Mouse (Mus musculus): ENCODE results near the gene Tnpo1.

Gene Tnpo1

DNA sequence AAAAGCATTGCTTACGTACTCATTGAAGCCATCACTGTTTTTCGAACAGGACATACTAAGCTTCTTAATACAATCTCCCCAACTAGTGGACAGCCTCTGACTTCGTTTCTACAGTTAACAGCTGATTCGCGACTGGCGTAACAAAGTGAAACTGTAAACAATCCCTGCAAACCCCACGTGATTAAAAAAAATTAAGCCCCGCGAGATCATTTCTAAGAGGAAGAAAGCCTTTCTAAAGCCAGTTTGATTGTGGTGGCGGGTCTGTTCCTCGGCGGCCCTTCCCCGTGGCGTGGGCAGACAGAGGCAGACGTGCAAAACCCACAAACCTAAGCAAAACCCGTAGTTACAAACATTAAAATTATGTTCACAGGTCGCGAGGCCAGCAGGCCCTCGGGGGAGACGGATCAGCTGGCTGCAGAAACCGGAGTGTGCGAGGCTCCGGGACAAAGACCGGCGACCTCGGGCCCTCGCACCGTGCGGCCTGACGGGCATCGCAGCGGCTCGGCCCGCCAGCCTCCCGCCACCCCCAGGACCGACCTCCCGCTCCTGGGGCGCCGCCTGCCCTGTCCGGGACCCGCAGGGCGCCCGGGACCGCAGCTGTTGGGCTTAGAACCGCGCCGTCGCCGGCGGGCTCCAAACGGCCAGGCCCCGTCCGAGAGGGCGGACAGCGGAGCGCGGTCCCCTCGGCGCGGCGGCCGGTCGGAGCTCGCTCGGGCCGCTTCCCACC, 535 bp downstream of the Tnpo1 start:
- peak; percentile 46 for DNase-seq (ENCODE audit: low read depth, low spot score)

GRCm38 (mm10) chr13:98924897-98925485, 1.2 kb downstream of the Tnpo1 start:
- DNase-seq (ENCODE audit: low read depth, low spot score) = no peak

DNA sequence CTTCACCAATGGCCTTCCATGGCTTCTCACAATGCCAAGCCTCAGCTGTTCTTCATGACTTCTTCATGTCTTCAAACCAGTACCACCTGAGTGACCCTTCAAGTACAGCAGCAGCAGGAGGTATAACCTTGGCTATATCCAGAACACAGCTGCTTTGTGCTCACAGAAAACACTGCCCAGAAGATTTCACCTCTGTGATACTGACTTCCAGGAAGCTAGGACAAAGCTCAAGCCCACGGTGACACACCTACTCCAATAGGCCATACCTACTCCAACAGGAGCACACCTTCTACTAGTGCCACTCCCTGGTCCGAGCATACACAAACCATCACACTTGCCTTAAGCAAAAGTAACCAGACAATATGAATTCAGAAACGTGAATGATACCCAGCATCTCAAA, 3.4 kb downstream of the Tnpo1 start:
- no peak for DNase-seq (ENCODE audit: low read depth, low spot score)

DNA sequence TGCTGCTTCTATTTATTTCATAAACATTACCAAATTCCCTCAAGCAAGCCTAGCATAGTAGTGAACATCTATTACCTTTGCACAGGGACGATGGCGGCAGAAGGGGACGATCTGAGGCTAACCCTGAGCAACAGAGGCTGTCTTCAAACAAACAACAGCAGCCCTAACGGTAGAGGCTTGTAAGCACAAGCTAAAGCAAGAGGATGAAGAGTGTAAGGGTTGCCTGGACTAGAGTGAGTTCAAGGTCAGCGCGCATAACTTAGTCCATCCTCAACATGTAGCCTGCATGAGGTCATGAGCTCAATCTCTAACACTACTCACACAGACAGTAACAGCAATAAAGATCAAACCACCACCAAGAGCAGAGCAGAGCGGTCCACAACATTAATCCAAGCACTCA, 4.9 kb downstream of the Tnpo1 start:
- no peak for DNase-seq (ENCODE audit: low read depth, low spot score)

GRCm38 (mm10) chr13:98920300-98920699, 5.9 kb downstream of the Tnpo1 start:
- no peak for DNase-seq (ENCODE audit: low read depth, low spot score)

- DNase-seq (ENCODE audit: low read depth, low spot score) = no peak
Measured at GRCm38 (mm10) chr13:98919695-98920094, 6.5 kb downstream of the Tnpo1 start.

DNA sequence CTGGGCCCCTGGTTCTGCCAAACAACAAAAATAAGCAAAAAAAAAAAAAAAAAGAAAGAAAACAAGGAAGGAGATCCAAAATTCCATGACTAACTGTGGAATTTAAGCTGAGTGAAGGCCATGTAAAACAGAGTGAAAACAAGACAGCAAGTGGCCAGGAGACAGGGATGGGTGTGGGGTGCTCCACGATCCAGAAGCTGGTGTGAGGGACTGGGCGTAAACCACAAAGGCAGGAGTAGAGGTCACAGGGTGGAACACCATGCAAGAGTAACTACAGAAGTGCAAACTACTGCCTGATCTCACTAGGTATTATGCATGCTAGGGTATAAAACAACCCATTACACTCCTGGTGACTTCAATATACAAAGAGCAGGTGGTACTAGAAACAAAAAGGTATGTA, 8.3 kb downstream of the Tnpo1 start:
- DNase-seq (ENCODE audit: low read depth, low spot score) = no peak

GRCm38 (mm10) chr13:98915591-98915990, 10.6 kb downstream of the Tnpo1 start:
- no peak for DNase-seq (ENCODE audit: low read depth, low spot score)

- DNase-seq (ENCODE audit: low read depth, low spot score) = no peak
Measured at GRCm38 (mm10) chr13:98914844-98915212, 11.4 kb downstream of the Tnpo1 start.

- no peak for DNase-seq (ENCODE audit: low read depth, low spot score)
Measured at GRCm38 (mm10) chr13:98914010-98914843, 12.0 kb downstream of the Tnpo1 start.

DNA sequence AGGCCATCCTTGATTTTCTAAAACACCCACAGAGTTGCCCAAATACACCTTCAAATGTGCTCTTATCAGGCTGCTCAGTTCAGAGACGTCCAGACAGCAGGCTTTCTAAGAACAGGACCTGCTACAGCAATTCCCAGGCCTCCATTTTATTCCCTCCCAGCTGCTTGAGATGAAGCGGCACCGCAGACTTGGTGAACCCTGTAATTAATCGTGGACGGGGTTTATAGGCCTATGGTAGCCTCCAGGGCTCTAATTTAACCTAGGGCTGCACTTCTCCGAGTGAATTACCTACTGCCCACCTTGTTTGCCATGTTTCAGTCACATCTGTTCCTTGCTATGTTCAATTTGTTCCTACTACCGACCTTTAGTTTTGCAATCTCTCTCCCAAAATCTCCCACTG, 13.0 kb downstream of the Tnpo1 start:
- no peak for DNase-seq (ENCODE audit: low read depth, low spot score)

DNA sequence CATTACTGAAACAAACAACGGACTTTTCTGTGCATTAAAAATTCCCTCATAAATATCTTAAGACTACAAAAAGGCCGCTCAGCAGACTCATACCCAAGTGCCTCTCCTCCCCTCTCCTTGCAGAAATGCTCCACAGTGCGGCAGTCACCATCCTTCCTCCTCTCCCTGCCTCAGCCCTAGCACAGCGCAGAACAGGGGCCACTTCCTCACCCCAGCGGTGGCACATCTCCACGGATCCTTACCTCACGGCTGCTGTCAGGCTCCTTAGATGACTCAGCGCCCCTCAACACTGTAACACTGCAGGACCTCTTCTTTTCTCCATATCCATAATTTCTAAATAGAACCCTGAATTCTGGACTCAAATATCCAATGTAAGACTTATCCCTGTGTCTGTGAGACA, 13.6 kb downstream of the Tnpo1 start:
- no peak for DNase-seq (ENCODE audit: low read depth, low spot score)

- no peak for DNase-seq (ENCODE audit: low read depth, low spot score)
Measured at GRCm38 (mm10) chr13:98910801-98911200, 15.4 kb downstream of the Tnpo1 start.

GRCm38 (mm10) chr13:98904608-98905007, 21.6 kb downstream of the Tnpo1 start:
- DNase-seq (ENCODE audit: low read depth, low spot score) = no peak

DNA sequence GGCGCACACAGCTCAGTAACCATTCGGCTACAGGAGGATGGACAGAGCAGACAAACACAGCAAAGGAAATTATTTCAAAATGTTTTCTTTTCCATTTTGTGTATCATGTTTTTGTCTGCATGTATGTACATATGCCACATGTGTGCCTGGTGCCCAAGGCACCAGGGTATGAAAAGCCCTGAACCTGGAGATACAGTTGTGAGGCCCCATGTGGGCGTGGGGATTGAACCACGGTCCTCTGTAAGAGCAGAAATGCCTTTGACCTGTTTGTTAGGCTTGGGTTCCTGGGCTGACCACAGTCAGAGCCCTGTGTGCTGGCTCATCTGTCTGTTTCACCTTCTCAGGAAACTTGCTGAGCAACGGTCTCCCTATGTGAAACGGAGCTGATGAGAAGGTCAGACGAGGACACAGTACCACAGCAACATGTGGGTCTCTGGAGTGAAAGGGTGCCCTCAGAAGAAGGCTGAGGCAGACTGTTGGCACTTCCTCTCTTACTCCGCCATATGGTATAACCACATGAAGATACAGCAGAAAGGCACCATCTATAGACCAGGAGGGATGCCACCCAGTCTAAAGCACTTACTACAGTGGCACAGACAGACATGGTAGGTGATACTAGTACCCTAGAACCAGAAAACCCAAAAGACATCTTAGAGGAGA, 23.7 kb downstream of the Tnpo1 start:
- DNase-seq (ENCODE audit: low read depth, low spot score) = no peak

DNA sequence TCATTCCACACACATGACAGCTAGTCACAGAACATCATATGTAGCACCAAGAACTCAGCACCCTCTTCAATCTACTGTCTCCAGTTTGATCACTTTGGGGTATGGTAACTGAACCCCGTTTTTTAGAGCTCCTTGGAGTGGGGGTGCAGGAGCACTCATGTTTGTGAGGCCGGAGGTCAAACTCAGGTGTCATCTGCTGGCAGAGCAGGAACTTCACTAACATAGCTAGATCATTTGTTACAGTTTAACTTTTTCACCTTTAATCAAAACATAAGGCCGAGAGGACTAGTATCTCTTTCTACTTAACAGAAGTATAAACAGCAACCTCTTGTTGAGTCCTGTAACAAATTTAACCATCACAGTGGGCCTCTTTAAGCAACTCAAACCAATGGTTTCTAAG, 26.6 kb downstream of the Tnpo1 start:
- DNase-seq (ENCODE audit: low read depth, low spot score) = no peak

DNA sequence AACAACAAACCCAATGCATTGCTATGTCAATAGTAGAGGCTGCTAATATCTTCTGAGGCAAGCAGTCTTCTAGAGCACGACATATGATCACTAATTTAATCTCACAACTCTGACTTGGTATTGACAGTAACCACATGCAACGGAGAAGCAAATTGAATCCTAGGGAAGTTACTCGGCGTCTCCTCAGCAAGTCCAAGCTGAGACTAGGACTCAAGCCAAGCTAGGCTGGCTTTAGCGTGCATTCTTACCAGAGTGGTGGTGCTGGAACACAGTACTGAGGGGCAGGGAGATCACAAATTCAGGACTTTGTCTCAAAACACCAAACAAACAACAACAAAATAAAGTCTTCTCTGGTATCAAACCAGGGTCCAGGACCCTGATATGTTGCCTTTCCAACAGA, 28.6 kb downstream of the Tnpo1 start:
- DNase-seq (ENCODE audit: low read depth, low spot score) = no peak

DNA sequence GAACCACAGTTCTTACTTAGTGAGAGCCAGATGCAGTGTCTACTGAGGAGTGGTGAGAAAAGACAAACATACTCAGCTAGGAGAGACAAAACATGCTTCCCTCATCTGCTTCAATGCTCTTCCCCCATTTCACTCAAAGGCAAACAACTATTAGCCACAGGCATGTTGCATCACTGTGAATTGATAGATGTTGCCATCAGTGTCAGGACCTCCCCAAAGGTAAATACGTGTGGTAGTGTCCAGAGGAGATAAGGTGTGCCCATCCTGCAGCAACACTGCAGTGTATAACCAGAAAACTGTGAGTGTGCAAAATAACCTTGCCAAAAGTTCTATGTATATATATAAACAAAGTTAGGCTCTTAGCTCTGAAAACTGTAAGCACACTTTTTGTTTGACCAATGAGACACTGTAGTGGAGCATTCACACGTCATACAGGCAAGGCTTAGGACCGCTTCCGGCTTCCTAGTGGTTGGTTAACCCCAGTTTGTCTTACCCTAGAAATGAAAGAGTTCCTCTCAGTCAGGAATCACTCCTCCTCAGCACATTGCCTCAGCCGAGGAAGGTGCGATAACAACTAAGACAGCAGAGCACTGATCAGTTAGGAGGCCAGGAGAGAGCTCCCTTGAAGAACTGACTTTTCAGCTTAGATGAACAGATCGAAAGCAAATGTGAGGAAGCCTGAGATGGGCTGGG, 29.6 kb downstream of the Tnpo1 start:
- DNase-seq (ENCODE audit: low read depth, low spot score) = no peak

DNA sequence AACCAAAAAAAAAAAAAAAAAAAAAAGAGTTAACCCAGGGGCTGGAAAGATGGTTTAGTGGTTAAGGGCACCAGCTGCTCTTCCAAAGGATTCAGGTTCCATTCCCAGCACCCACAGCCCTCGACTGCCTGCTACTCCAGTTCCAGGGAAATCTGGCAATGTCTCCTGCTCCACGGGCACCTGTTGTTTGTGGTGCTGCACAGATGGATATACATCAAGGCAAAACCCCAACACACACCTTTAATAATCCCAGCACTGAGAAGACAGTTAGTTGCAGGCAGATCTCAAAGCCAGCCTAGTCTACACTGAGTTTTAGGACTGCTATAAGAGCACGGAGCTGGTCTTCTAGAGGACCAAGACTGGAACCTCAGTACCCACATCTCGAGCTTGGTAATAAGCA, 30.2 kb downstream of the Tnpo1 start:
- DNase-seq (ENCODE audit: low read depth, low spot score) = no peak

DNA sequence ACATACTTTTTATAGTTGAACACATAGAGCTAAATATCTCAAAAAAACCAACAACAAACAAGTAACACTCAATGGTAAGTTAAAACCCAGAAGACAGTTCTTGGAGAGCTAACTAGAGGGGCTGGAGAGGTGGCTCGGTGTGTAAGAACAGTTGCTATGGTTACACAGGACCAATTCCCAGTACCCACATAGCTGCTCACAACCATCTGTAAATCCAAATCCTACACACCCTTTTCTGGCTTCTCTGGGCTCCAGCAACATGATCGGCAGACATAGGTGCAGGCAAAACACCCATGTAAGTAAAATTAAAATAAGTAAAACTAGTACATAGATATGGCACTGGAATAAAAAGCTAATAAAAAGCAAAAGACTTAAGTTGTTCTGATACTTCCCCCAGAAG, 31.3 kb downstream of the Tnpo1 start:
- no peak for DNase-seq (ENCODE audit: low read depth, low spot score)

GRCm38 (mm10) chr13:98891443-98891842, 34.7 kb downstream of the Tnpo1 start:
- DNase-seq (ENCODE audit: low read depth, low spot score) = no peak

- peak; percentile 50 for DNase-seq (ENCODE audit: low read depth, low spot score)
Measured at GRCm38 (mm10) chr13:98890871-98891219, 35.3 kb downstream of the Tnpo1 start.

Data from c-Kit-negative CD71-positive TER-119-positive erythroid progenitor cells, embryonic 14.5 days (primary cell).